Mouse (Mus musculus) kidney, postnatal 0 days (tissue): ENCODE data around the gene Eif4ebp2. TPM values are rescaled to one million over a fixed set of nuclear protein-coding genes. Genes with fewer than 3 reads are reported as not detected.

Source experiments
- ATAC-seq: fragments of 200-750 bp; cut with Nextera tagmentation; replicated peaks from 2 replicates; pipeline ENCODE4 v1.8.0; 2017; ENCODE audit warnings: low read depth, moderate number of reproducible peaks, moderate TSS enrichment, moderate library complexity; ENCODE audit not compliant: low FRiP score
- DNase-seq: peaks from one replicate; pipeline ENCODE4 v3.0.0-alpha.2; 2016; ENCODE audit warnings: low spot score
- H3K27ac ChIP-seq: fragments of 300-500 bp; sonication (generic); 2 replicates; pipeline ENCODE4 v1.5.1; 2014; ENCODE audit warnings: mild to moderate bottlenecking
- H3K27me3 ChIP-seq: fragments of 300-500 bp; sonication (generic); 2 replicates; pipeline ENCODE4 v1.6.1; 2014; ENCODE audit warnings: low read length, mixed read lengths; ENCODE audit not compliant: insufficient read depth
- H3K36me3 ChIP-seq: fragments of 300-500 bp; sonication (generic); 2 replicates; pipeline ENCODE4 v1.6.1; 2014; ENCODE audit warnings: low read length, mixed read lengths; ENCODE audit not compliant: insufficient read depth
- H3K4me1 ChIP-seq: fragments of 300-500 bp; sonication (generic); replicated peaks from 2 replicates; pipeline ENCODE4 v1.6.1; 2014; ENCODE audit warnings: antibody characterized with exemption, low read length, mixed read lengths; ENCODE audit not compliant: insufficient read depth
- H3K4me2 ChIP-seq: fragments of 300-500 bp; sonication (generic); 2 replicates; pipeline ENCODE4 v1.6.1; 2014; ENCODE audit warnings: mild to moderate bottlenecking, low read length, moderate library complexity, mixed read lengths
- H3K4me3 ChIP-seq: fragments of 300-500 bp; sonication (generic); replicated peaks from 2 replicates; pipeline ENCODE4 v1.5.1; 2014; ENCODE audit warnings: low read depth, low read length
- H3K9ac ChIP-seq: fragments of 300-500 bp; sonication (generic); 2 replicates; pipeline ENCODE4 v1.6.1; 2014; ENCODE audit warnings: low read depth, low read length
- H3K9me3 ChIP-seq: fragments of 300-500 bp; sonication (generic); replicated peaks from 2 replicates; pipeline ENCODE4 v1.6.1; 2016; ENCODE audit warnings: low read length, inconsistent platforms, mixed read lengths
- CTCF ChIP-seq: IDR thresholded peaks from 2 replicates; pipeline ENCODE4 v1.5.1; 2016; ENCODE audit warnings: antibody characterized with exemption, low read depth, mild to moderate bottlenecking, moderate library complexity
- WGBS: fragments of 180-500 bp; shearing (Covaris S2); extraction: QIAGEN DNeasy Blood & Tissue Kit; methylation state at CpG from one replicate; pipeline ENCODE4 v1.1.7; 2014; 5-methylcytosine and 5-hydroxymethylcytosine counted together
- polyA plus RNA-seq: library from polyadenylated mRNA; unstranded; fragments of >200 nt; fragmentation: Nextera tagmentation; extraction: Ambion mirVana; gene quantifications from 2 replicates; pipeline ENCODE4 v1.2.1, GENCODE M21; 2015

Eif4ebp2 gene
- polyA plus RNA-seq, 1 experiment from 2014 or later: 75.0 TPM

DNA sequence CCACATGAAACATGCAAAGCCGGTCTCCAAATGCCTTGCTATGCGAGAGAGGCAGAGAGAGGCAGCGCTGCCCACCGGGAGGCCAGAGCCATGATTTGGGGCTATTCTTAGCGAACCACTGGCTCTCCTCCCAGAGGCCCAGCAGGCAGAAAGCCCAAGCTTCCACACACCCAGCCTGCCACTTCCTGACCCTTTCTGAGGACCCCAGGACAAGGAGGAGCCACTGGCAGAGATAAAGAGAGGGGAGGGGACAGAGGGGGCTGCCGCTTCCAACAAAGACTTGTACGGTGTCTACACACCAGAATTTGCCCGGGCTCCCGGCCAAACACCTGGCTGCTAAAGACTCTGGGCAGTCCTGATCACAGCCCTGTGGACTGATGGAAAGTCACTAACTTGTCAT lies 72.3 kb downstream of the Eif4ebp2 start:
- 20% methylated on average over 9 of the region's 9 CpGs for WGBS
- peaks cover 28% of the 10 kb centered on the region; the same call in 1 of the 2 replicates for H3K4me1 ChIP-seq

DNA sequence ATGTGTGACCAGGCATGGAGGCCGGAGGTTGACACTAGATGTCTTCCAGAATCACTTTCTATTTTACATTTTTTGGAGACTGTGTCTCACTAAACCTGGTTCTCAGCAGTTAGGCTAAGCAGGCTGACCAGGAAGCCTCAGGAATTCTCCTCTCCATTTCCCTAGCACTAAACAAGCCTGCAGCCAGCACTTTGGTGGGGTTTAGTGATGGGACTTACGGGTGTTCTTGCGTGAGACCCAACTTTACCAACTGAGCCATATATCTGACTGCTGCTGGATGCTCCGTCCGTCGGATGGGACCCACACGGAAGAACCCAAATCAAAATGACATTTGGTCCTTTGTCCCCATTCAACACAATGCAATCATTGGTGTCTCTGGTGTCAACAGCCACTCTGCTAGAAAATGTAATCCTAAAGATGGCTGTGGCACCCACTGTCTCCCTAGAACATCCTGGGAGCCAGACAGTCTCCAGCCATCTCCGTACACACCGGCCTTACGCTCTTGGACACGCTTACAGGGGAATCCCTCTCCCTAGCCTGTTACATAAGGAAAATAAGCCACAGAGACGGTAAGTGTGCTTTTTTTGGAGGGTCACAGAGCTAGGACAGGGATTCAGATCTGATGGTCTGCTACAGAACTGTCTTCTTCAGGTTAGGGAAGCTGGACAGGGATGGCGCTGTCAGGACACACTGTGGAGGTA lies 73.0 kb downstream of the Eif4ebp2 start:
- ATAC-seq (no peak), DNase-seq (no peak)
- H3K36me3 ChIP-seq: no peaks in the 10 kb centered on the region
- no peak for TF ChIP-seq CTCF
- H3K4me2 ChIP-seq: peak overlapping the region; percentile 87
- no peaks in the 10 kb centered on the region for H3K9me3 ChIP-seq
- H3K27ac ChIP-seq: no peak overlapping the region
- H3K4me1 ChIP-seq: peaks cover 33% of the 10 kb centered on the region; the same call in 1 of the 2 replicates
- 87% methylated on average over 13 of the region's 13 CpGs for WGBS
- no peak overlapping the region for H3K9ac ChIP-seq
- no peak overlapping the region for H3K4me3 ChIP-seq
- H3K27me3 ChIP-seq: no peaks in the 10 kb centered on the region

More for the DNA sequence above, 72.3 kb downstream of the Eif4ebp2 start:
- no peak for DNase-seq
- H3K27ac ChIP-seq: no peak overlapping the region
- H3K27me3 ChIP-seq: no peaks in the 10 kb centered on the region
- no peaks in the 10 kb centered on the region for H3K36me3 ChIP-seq
- no peak for TF ChIP-seq CTCF
- H3K9ac ChIP-seq: peak overlapping the region; percentile 32; the same call in 1 of the 2 replicates
- peak overlapping the region; percentile 87 for H3K4me2 ChIP-seq
- no peak overlapping the region for H3K4me3 ChIP-seq
- no peak for ATAC-seq
- H3K9me3 ChIP-seq: no peaks in the 10 kb centered on the region

DNA sequence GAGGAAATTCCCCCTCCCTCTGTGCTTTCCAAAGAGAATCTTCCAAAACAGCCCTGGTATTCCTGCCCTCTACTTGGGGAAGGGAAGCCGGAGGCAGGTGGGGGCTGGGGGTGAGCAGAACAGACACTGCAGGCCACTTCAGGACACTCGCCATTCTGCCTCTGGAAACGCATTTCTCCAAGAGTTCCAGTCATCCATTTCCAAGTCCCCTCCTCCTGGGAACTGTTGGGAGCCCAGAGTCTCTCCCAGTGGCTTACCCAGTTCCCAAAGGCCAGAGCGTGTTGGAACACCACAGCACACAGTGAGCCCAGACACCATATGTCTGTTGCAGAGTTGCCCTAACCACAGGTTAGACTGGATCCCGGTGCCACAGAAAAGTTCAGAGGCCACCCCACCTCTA lies 73.8 kb downstream of the Eif4ebp2 start:
- H3K9me3 ChIP-seq: no peaks in the 10 kb centered on the region
- peaks cover 35% of the 10 kb centered on the region for H3K4me1 ChIP-seq
- no peak for ATAC-seq
- no peak for DNase-seq
- H3K27ac ChIP-seq: no peak overlapping the region
- H3K4me2 ChIP-seq: no peak overlapping the region
- H3K36me3 ChIP-seq: no peaks in the 10 kb centered on the region
- no peaks in the 10 kb centered on the region for H3K27me3 ChIP-seq
- no peak for TF ChIP-seq CTCF
- WGBS: 77% methylated on average over 5 of the region's 5 CpGs
- H3K4me3 ChIP-seq: no peak overlapping the region
- H3K9ac ChIP-seq: no peak overlapping the region

Other genes with a start within 250 kb of the Eif4ebp2 start
- 0.71 and 0.89 TPM in 2 replicates for gene Adamts14, start 179.2 kb downstream of the Eif4ebp2 start, polyA plus RNA-seq
- 0.05 TPM in 1 of 2 replicates, not detected in the other for gene Prf1, start 154.8 kb downstream of the Eif4ebp2 start, polyA plus RNA-seq
- 20.2 and 24.8 TPM in 2 replicates for gene Pald1, start 69.1 kb downstream of the Eif4ebp2 start, polyA plus RNA-seq
- gene Nodal, start 34.7 kb downstream of the Eif4ebp2 start, polyA plus RNA-seq: 0.36 and 0.45 TPM in 2 replicates
- 5.7 and 6.4 TPM in 2 replicates for gene Lrrc20, start 23.1 kb upstream of the Eif4ebp2 start, polyA plus RNA-seq
- gene Npffr1, start 142.8 kb upstream of the Eif4ebp2 start, polyA plus RNA-seq: 0.09 and 0.14 TPM in 2 replicates
- 111 and 121 TPM in 2 replicates for gene Ppa1, start 195.9 kb upstream of the Eif4ebp2 start, polyA plus RNA-seq
- gene Sar1a, start 227.6 kb upstream of the Eif4ebp2 start, polyA plus RNA-seq: 184 and 205 TPM in 2 replicates
- gene Tysnd1, start 242.9 kb upstream of the Eif4ebp2 start, polyA plus RNA-seq: 41.2 and 49.6 TPM in 2 replicates